Mouse (Mus musculus) G1E-ER4 (cell line): Measurements from ENCODE around the gene Gtse1. TPM values are rescaled to one million over a fixed set of nuclear protein-coding genes. Genes with fewer than 3 reads are reported as not detected.

Experiments used
- GATA1 ChIP-seq: IDR thresholded peaks from one replicate; pipeline ENCODE4 v1.8.0; 2012; ENCODE audit warnings: low read length, inconsistent platforms
- polyA plus RNA-seq: library from polyadenylated mRNA; stranded (reverse); fragments of >175 nt; gene quantifications from 2 replicates; pipeline ENCODE4 v1.2.3, GENCODE M21; 2012

Gene Gtse1
- 87.8 and 97.1 TPM in 2 replicates for polyA plus RNA-seq

GRCm38 (mm10) chr15:85859490-85860031 is at the start of gene Gtse1:
Gene Gtse1, plus strand, starts transcription at chr15:85859745.
- no peak for TF ChIP-seq GATA1

DNA sequence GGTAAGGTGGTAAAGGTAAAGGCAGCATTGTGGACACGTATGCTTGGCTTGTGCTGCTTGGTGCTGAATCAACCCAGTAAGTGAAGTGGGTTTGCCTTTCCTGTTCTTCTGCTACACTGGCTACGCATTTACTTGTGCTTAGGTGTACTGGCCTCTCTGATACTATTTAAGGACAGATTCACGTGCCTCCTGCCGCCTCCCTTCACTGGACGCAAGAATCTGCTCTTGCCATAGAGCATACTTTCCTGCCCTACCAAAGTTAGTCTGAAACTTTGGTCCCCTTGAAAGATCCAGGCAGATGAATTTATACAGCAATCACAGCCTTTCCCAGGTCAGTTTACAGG is 49.1 kb upstream of the Gtse1 start:
- no peak for TF ChIP-seq GATA1

- no peak for TF ChIP-seq GATA1
Measured at GRCm38 (mm10) chr15:85810806-85811521, 48.6 kb upstream of the Gtse1 start.

DNA sequence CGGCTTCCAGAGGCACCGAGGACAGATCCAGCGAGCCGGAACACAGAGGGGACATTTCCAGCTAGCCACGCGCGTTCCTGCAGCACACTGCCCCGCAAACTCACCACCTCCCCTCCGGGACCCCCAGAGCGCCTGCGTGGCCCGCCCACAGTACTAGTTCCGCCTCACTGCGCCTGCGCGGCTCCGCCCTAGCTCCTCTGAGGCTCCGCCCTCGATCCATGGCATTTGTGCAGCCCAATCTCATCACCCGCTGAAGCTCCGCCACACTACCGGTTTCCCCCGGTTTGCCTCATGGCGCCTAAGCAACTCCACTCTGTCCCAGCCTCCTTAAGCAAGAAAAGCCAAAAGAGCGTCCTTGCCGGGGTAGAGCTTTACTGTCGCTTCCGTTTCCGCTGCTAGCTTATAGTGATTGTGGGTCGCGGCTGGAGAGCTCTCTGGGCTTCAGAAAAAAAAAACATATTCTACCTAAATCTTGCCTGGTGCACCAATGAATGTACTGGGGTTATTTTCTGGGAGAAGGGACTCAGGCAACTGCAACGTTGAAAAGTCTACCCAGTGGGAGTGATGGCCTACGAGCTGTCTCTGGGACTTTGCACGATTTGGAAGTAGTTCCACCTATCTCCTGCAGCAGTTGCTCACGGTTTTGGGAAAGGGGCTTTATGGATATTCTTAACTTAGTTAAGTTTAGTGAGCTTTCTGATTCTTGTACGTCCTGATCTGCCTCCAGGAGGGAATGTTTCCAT is 47.8 kb upstream of the Gtse1 start, which contains the start of gene Cdpf1:
Gene Cdpf1, minus strand, starts transcription at position 163 of the 743 bp plus-strand sequence.
- TF ChIP-seq GATA1 = no peak

- TF ChIP-seq GATA1 = no peak
Measured at GRCm38 (mm10) chr15:85813428-85813827, 46.1 kb upstream of the Gtse1 start.

GRCm38 (mm10) chr15:85821203-85822010 is 38.1 kb upstream of the Gtse1 start, which contains the start of gene Pkdrej:
Gene Pkdrej, minus strand, starts transcription at chr15:85821734.
- TF ChIP-seq GATA1 = no peak

- TF ChIP-seq GATA1 = no peak
Measured at GRCm38 (mm10) chr15:85822011-85822359, 37.6 kb upstream of the Gtse1 start.

DNA sequence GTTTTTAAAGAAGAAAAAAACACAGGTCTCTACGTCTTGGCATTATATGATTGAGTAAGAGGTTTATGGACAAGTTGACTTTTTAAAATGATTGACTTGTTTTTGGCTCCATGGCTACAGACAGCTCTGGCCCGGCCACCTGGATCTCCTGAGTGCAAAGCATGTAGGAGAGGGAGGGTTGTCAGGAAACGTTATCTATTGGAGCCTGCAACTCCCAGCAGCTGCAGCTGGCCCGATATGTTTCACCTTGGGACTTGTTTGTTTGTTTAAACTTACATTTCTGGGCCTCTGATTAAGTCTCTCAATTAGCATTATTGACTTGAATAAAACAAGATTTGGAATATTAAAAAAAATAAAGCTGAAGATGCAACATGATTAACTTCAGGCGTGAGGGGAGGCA is 32.9 kb upstream of the Gtse1 start:
- TF ChIP-seq GATA1 = no peak

DNA sequence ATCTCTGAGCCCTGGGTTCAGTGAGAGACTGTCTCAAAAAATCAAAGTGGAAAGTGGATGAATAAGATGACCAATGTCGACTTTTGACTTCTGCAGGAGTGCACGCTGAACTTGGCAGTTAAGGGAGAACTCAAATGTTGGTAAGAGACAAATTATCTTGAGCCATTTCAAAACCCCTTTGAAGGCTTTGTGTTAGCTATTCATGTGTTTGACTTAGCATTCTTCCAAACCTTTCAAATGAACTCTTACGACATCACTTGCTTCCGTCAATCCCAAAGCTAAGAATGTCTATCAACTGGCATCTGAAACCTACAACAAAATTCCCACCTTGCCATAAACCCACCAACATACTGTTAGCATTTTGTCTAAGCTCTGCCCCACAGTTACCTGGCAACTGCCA is 31.5 kb upstream of the Gtse1 start:
- no peak for TF ChIP-seq GATA1

GRCm38 (mm10) chr15:85829470-85829869 is 30.1 kb upstream of the Gtse1 start:
- TF ChIP-seq GATA1 = no peak

DNA sequence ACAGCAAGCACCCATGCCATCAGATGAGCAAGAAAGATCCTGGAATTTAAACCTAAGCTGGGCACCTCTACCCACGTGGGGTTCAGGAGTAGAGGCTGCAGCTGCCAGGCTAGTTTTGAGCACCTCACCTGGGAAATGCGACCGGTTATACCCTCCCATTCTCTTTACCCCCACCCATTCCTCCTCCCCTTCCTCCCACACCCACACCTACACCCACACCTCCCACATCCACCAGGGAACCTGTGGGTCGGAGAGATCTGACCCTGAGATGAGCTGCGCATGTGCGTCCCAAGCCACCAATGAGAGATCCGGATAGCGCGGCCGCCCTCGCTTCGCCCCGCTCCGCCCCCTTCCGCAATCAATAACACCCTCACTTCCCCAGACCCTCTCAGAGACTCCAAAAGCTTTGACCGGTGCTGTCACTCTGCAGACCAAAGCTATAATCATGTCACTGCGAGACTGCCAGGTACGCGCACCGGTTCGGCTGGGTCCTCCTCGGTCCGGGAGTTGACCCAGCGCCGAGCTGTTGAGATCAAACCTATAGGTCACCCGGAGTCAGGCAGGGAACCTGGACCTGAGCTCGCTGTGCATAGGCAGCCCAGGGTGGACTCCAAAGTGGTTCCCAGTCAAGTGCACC is 27.5 kb upstream of the Gtse1 start, which contains the start of gene Ttc38:
Gene Ttc38, plus strand, starts transcription at position 353 of the 637 bp plus-strand sequence.
- no peak for TF ChIP-seq GATA1

DNA sequence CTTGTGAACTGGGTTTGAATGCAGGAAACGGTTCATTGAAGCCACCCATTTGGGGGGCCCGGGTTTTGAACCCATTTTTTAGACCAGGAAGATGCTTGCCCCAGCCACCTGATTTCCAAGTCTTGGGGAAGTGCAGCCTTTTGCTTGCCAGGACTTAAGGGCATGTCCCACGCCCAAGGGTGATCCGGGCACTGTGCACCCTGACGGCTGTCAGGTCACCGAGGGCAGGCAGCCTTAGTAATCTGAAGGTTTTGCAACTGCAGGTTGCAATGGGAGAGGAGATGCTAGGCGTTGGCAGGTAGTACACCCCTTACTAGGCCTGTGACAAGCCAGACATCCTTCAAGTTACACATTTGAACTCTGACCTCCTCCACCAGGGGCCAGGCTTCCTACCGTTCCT is 26.9 kb upstream of the Gtse1 start:
- no peak for TF ChIP-seq GATA1

DNA sequence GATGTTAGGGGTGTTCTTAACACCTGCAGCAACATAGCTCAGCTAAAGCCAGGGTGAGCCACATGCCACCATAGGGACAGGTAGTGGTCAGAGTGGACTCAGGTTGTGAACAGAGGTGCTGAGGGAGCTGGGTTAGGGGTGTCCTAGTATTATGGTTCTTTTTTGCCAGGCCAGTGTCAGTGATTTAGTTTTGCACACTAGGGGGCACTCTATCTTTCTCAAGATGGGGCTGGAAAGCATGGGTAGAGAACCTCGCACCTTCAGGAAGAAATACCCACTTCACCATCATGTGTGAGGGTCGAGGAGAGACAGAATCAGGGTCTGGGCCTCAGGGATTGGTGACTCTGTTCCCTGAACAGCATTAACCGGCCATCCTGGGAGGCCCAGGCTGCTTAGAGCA is 24.2 kb upstream of the Gtse1 start:
- no peak for TF ChIP-seq GATA1

- TF ChIP-seq GATA1 = no peak
Measured at GRCm38 (mm10) chr15:85836887-85837286, 22.7 kb upstream of the Gtse1 start.

- no peak for TF ChIP-seq GATA1
Measured at GRCm38 (mm10) chr15:85840983-85841382, 18.6 kb upstream of the Gtse1 start.
